Mouse (Mus musculus): Measurements from ENCODE around the gene Gucd1. TPM values are rescaled to one million over a fixed set of nuclear protein-coding genes. Genes with fewer than 3 reads are reported as not detected.

The Gucd1 gene
- polyA plus RNA-seq, 1 experiment from 2014 or later, result 24.0 TPM

- peaks cover 49% of the 10 kb centered on the region for H3K27me3 ChIP-seq
- peaks cover 39% of the 10 kb centered on the region for H3K4me1 ChIP-seq (replicated peaks)
- no peaks in the 10 kb centered on the region for H3K9me3 ChIP-seq
- H3K9ac ChIP-seq (replicated peaks), result no peak overlapping the region
- no peaks in the 10 kb centered on the region for H3K36me3 ChIP-seq
- 34% methylated on average over 3 of the region's 3 CpGs for whole genome bisulfite sequencing
- ATAC-seq (ENCODE audit: insufficient number of reproducible peaks, insufficient read depth, low FRiP score, low TSS enrichment, low read depth), result no peak
- no peak overlapping the region for H3K4me3 ChIP-seq (replicated peaks)
- H3K27ac ChIP-seq, result no peak overlapping the region
- H3K4me2 ChIP-seq, result peak overlapping the region; percentile 99; the same call in 1 of the 2 replicates
Observed at GRCm38 (mm10) chr10:75558515-75558914, 40.7 kb upstream of the Gucd1 start.

GRCm38 (mm10) chr10:75556026-75556425 is 38.3 kb upstream of the Gucd1 start:
- Histone ChIP-seq H3K27ac (peak overlapping the region; percentile 18), H3K9ac (replicated peaks) (0 out of 2 replicates have a peak overlapping the region, but pooled peaks have one; percentile 9), H3K9me3 (no peaks in the 10 kb centered on the region), H3K36me3 (no peaks in the 10 kb centered on the region), H3K4me1 (replicated peaks) (peaks cover 46% of the 10 kb centered on the region), H3K4me3 (replicated peaks) (no peak overlapping the region), H3K27me3 (peaks cover 34% of the 10 kb centered on the region), H3K4me2 (no peak overlapping the region; the same call in 1 of the 2 replicates)
- no peak for ATAC-seq (ENCODE audit: insufficient number of reproducible peaks, insufficient read depth, low FRiP score, low TSS enrichment, low read depth)
- 62% methylated on average over 9 of the region's 9 CpGs for WGBS

GRCm38 (mm10) chr10:75555557-75555956 is 37.8 kb upstream of the Gucd1 start:
- Histone ChIP-seq H3K27ac (peak overlapping the region; percentile 18), H3K27me3 (peaks cover 29% of the 10 kb centered on the region), H3K4me1 (replicated peaks) (peaks cover 45% of the 10 kb centered on the region), H3K9me3 (no peaks in the 10 kb centered on the region), H3K4me2 (no peak overlapping the region), H3K36me3 (no peaks in the 10 kb centered on the region), H3K9ac (replicated peaks) (no peak overlapping the region), H3K4me3 (replicated peaks) (no peak overlapping the region)
- no peak for ATAC-seq (ENCODE audit: insufficient number of reproducible peaks, insufficient read depth, low FRiP score, low TSS enrichment, low read depth)
- 76% methylated on average over 6 of the region's 6 CpGs for WGBS

- Histone ChIP-seq H3K4me3 (replicated peaks) (no peak overlapping the region), H3K9me3 (no peaks in the 10 kb centered on the region), H3K27ac (no peak overlapping the region), H3K9ac (replicated peaks) (no peak overlapping the region), H3K36me3 (no peaks in the 10 kb centered on the region), H3K27me3 (peaks cover 14% of the 10 kb centered on the region), H3K4me1 (replicated peaks) (peaks cover 35% of the 10 kb centered on the region), H3K4me2 (no peak overlapping the region)
- no peak for ATAC-seq (ENCODE audit: insufficient number of reproducible peaks, insufficient read depth, low FRiP score, low TSS enrichment, low read depth)
- WGBS, result 92% methylated on average over 8 of the region's 8 CpGs
Observed at GRCm38 (mm10) chr10:75554090-75554489, 36.3 kb upstream of the Gucd1 start.

- WGBS, result 59% methylated on average over 13 of the region's 13 CpGs
- no peak overlapping the region for H3K27ac ChIP-seq
- H3K9ac ChIP-seq (replicated peaks), result no peak overlapping the region
- ATAC-seq (ENCODE audit: insufficient number of reproducible peaks, insufficient read depth, low FRiP score, low TSS enrichment, low read depth), result no peak
- no peak overlapping the region for H3K4me2 ChIP-seq
- peaks cover 4% of the 10 kb centered on the region; the same call in 1 of the 2 replicates for H3K27me3 ChIP-seq
- no peaks in the 10 kb centered on the region for H3K9me3 ChIP-seq
- peaks cover 39% of the 10 kb centered on the region for H3K4me1 ChIP-seq (replicated peaks)
- no peak overlapping the region for H3K4me3 ChIP-seq (replicated peaks)
- H3K36me3 ChIP-seq, result no peaks in the 10 kb centered on the region
Observed at GRCm38 (mm10) chr10:75552701-75553450, 35.1 kb upstream of the Gucd1 start.

- no peak for ATAC-seq (ENCODE audit: insufficient number of reproducible peaks, insufficient read depth, low FRiP score, low TSS enrichment, low read depth)
- 89% methylated on average over 2 of the region's 2 CpGs for WGBS
Observed at GRCm38 (mm10) chr10:75552106-75552505, 34.3 kb upstream of the Gucd1 start.

GRCm38 (mm10) chr10:75551175-75551574 is 33.4 kb upstream of the Gucd1 start:
- no peaks in the 10 kb centered on the region for H3K9me3 ChIP-seq
- no peak overlapping the region for H3K9ac ChIP-seq (replicated peaks)
- H3K4me1 ChIP-seq (replicated peaks), result peaks cover 34% of the 10 kb centered on the region
- no peaks in the 10 kb centered on the region for H3K27me3 ChIP-seq
- H3K36me3 ChIP-seq, result no peaks in the 10 kb centered on the region
- no peak for ATAC-seq (ENCODE audit: insufficient number of reproducible peaks, insufficient read depth, low FRiP score, low TSS enrichment, low read depth)
- no peak overlapping the region for H3K27ac ChIP-seq
- H3K4me3 ChIP-seq (replicated peaks), result no peak overlapping the region
- H3K4me2 ChIP-seq, result no peak overlapping the region
- 58% methylated on average over 12 of the region's 12 CpGs for WGBS

More at GRCm38 (mm10) chr10:75552106-75552505, 34.3 kb upstream of the Gucd1 start:
- no peak overlapping the region for H3K4me2 ChIP-seq
- no peak overlapping the region for H3K4me3 ChIP-seq (replicated peaks)
- no peaks in the 10 kb centered on the region for H3K36me3 ChIP-seq
- no peak overlapping the region for H3K27ac ChIP-seq
- peaks cover 41% of the 10 kb centered on the region for H3K4me1 ChIP-seq (replicated peaks)
- H3K9me3 ChIP-seq, result no peaks in the 10 kb centered on the region
- no peak overlapping the region for H3K9ac ChIP-seq (replicated peaks)
- no peaks in the 10 kb centered on the region for H3K27me3 ChIP-seq

GRCm38 (mm10) chr10:75549886-75550285 is 32.1 kb upstream of the Gucd1 start:
- Histone ChIP-seq H3K4me1 (replicated peaks) (peaks cover 28% of the 10 kb centered on the region), H3K9ac (replicated peaks) (no peak overlapping the region), H3K27me3 (no peaks in the 10 kb centered on the region), H3K4me3 (replicated peaks) (no peak overlapping the region), H3K27ac (no peak overlapping the region), H3K4me2 (no peak overlapping the region), H3K9me3 (peaks cover 8% of the 10 kb centered on the region; the same call in 1 of the 2 replicates), H3K36me3 (no peaks in the 10 kb centered on the region)
- WGBS, result 71% methylated on average over 7 of the region's 7 CpGs
- ATAC-seq (ENCODE audit: insufficient number of reproducible peaks, insufficient read depth, low FRiP score, low TSS enrichment, low read depth), result no peak

GRCm38 (mm10) chr10:75548486-75548885 is 30.7 kb upstream of the Gucd1 start:
- Histone ChIP-seq H3K27ac (peak overlapping the region; percentile 72), H3K9ac (replicated peaks) (no peak overlapping the region), H3K9me3 (peaks cover 11% of the 10 kb centered on the region; the same call in 1 of the 2 replicates), H3K27me3 (no peaks in the 10 kb centered on the region), H3K4me2 (peak overlapping the region; percentile 40), H3K4me1 (replicated peaks) (peaks cover 28% of the 10 kb centered on the region), H3K4me3 (replicated peaks) (peak overlapping the region; percentile 7; the same call in 1 of the 2 replicates), H3K36me3 (no peaks in the 10 kb centered on the region)
- ATAC-seq (ENCODE audit: insufficient number of reproducible peaks, insufficient read depth, low FRiP score, low TSS enrichment, low read depth), result peak; percentile 64; the same call in 1 of the 2 replicates
- WGBS, result 42% methylated on average over 14 of the region's 14 CpGs

GRCm38 (mm10) chr10:75547901-75548300 is 30.1 kb upstream of the Gucd1 start:
- no peaks in the 10 kb centered on the region for H3K36me3 ChIP-seq
- 37% methylated on average over 7 of the region's 7 CpGs for WGBS
- no peak overlapping the region for H3K4me3 ChIP-seq (replicated peaks)
- peak overlapping the region; percentile 40 for H3K4me2 ChIP-seq
- peaks cover 11% of the 10 kb centered on the region; the same call in 1 of the 2 replicates for H3K9me3 ChIP-seq
- ATAC-seq (ENCODE audit: insufficient number of reproducible peaks, insufficient read depth, low FRiP score, low TSS enrichment, low read depth), result 0 out of 2 replicates have a peak, but pooled peaks have one; percentile 13
- H3K4me1 ChIP-seq (replicated peaks), result peaks cover 28% of the 10 kb centered on the region
- H3K27ac ChIP-seq, result peak overlapping the region; percentile 32; the same call in 1 of the 2 replicates
- no peak overlapping the region for H3K9ac ChIP-seq (replicated peaks)
- H3K27me3 ChIP-seq, result no peaks in the 10 kb centered on the region

- Histone ChIP-seq H3K27ac (no peak overlapping the region), H3K4me3 (replicated peaks) (no peak overlapping the region), H3K36me3 (peaks cover 56% of the 10 kb centered on the region), H3K9me3 (no peaks in the 10 kb centered on the region), H3K4me1 (replicated peaks) (no peaks in the 10 kb centered on the region), H3K27me3 (no peaks in the 10 kb centered on the region), H3K9ac (replicated peaks) (no peak overlapping the region), H3K4me2 (no peak overlapping the region)
- WGBS, result 88% methylated on average over 5 of the region's 5 CpGs
- no peak for ATAC-seq (ENCODE audit: insufficient number of reproducible peaks, insufficient read depth, low FRiP score, low TSS enrichment, low read depth)
Observed at GRCm38 (mm10) chr10:75536123-75536522, 18.4 kb upstream of the Gucd1 start.

All from limb, embryonic 12.5 days (tissue).